Mouse (Mus musculus): Measurements from ENCODE around the gene Slc4a1ap.

- TF ChIP-seq CTCF (IDR thresholded peaks at IDR 0.05; ENCODE audit: borderline replicate concordance, extremely low read depth, insufficient read depth, insufficient read length) (no peak), POLR2A (IDR thresholded peaks at IDR 0.05; ENCODE audit: borderline replicate concordance, extremely low read depth, insufficient read depth, insufficient read length, poor library complexity, severe bottlenecking) (no peak)
Observed at GRCm38 (mm10) chr5:31560352-31560751, 33.6 kb downstream of the Slc4a1ap start.

Measured in brain, embryonic 14.5 days (tissue).